Mouse (Mus musculus): ENCODE data around the gene Cemip2. TPM values are rescaled to one million over a fixed set of nuclear protein-coding genes. Genes with fewer than 3 reads are reported as not detected.

Gene Cemip2
- polyA plus RNA-seq (2017; shearing (Covaris generic)): 7.5 TPM

DNA sequence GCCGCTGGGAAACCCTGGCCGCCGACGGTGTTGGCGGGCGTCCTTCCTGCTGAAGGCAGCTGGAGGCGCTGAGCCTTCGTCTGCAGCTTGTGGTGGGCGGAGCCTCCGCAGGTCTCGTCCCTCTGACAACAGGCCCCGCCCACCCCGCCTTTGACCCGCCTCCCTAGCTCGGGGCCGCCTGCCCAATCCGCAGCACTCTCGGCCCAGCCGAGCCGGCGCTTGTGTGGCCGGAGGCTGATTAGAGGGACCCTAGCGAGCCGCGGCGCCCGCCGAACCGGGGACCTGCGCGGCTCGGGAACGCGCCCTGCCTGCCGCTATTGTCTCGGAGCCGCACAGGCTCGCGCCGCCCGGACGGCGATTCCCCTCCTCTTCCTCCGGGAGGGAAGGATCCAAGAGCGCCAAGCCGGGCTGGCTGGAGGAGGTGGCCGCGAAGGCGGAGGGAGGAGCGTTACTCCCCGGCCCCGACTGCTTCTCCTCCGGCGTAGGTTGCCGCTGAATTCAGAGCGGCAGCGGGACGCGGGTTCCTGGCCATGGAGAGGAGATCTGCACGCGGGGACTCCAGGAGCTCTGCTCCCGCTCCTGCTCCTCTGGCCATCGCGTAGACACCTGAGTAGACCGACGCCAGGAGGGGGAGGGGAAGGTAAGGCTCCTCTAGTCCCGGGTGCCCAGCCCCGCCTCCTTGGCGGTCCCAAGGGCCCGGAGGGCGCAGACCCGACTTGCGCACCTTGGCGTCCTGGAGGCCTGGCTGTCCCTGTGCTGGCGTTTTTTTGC is at the start of gene Cemip2:
Gene Cemip2 (plus strand): TSS at position 196 of the 771 bp plus-strand sequence.

Other genes with a start within 250 kb of the Cemip2 start
- gene 1110059E24Rik, start 125.4 kb upstream of the Cemip2 start, polyA plus RNA-seq (2017; shearing (Covaris generic)): 36.8 TPM
- 4.1 TPM for gene Abhd17b, start 125.2 kb upstream of the Cemip2 start, polyA plus RNA-seq (2017; shearing (Covaris generic))